Mouse (Mus musculus) thymus, postnatal 0 days (tissue): ENCODE results near the gene Plet1. TPM values are rescaled to one million over a fixed set of nuclear protein-coding genes. Genes with fewer than 3 reads are reported as not detected.
A peak's percentile ranks its signal among the peaks of the same experiment; 100 is the strongest.

Experiments
- DNase-seq: peaks from one replicate; pipeline ENCODE4 v3.0.0-alpha.2; 2015; ENCODE audit warnings: low spot score
- polyA plus RNA-seq: library from polyadenylated mRNA; unstranded; fragments of >200 nt; fragmentation: Nextera tagmentation; extraction: Ambion mirVana; gene quantifications from 2 replicates; pipeline ENCODE4 v1.2.1, GENCODE M21; 2015

The Plet1 gene
- polyA plus RNA-seq, 1 experiment from 2014 or later, result 5.3 TPM

DNA sequence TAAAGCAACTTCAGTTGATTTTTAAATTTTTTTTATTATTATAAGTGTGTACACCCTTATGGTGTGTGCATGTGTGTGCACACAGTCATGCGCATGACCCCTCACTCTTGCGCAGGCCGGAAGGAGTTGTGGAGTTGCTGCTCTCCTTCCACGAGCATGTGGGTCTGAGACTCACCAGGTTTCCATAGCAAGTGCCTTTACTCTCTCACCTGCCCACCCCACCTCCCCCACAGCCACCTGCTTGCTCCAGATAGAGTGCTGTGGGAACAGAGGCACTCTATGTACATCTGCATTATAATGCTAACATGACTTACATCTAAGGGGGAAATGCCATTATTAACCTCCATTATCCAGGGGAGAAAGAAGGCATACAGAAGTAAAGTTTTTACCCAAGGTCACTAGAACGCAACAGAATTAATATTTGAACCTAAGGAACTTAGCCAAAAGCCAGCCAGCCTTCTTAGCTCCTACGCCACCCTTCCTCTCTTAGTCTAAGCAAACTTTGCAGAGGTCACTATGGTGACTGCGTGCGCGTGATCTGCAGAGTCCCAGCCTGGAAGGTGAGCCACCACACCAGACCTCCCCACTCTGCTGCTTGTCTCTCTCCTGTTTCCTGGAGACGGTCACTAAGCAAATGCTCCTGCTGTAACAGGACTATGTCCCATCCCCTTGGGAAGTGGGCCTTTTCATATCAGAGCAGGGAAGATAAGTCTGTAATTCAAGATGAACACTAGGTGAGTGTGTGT lies 1.3 kb downstream of the Plet1 start:
- DNase-seq, result no peak

DNA sequence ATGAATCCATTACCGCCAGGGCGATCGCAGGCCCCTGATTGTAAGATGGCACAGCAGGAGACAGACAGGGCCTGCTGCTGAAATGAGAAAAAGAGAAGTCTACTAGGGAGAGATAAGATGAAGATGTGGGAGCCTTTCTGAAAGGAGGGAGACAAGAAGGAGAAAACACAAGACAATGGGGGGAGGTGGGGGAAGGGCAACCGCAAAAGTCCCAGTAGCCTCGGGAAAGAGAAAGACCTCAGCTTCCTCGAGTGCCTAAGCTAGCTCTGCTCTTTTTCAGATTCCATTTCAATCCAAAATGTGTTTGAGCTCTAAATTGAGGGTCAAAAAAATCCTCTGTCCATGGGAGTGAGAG lies 1.8 kb downstream of the Plet1 start:
- peak; percentile 40 for DNase-seq

DNA sequence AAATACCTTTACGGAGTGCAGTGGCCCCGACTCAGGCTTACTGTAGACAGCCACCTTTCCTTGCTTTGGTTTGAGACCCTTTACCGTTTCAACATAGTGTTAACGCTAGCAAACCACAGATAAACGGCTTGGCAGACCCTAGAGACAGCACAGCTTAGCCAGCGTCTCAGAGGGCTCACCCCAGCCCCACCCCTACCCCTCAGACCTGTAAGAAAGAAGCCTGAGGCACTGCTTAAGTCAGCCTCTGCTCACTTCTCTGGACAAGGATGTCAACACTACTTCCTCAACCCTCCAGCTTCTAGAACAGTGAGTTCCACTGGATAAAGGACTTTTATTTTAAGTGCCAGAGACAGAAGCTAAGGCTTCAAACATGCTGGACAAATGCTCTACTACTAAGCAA lies 2.2 kb downstream of the Plet1 start:
- no peak for DNase-seq

DNA sequence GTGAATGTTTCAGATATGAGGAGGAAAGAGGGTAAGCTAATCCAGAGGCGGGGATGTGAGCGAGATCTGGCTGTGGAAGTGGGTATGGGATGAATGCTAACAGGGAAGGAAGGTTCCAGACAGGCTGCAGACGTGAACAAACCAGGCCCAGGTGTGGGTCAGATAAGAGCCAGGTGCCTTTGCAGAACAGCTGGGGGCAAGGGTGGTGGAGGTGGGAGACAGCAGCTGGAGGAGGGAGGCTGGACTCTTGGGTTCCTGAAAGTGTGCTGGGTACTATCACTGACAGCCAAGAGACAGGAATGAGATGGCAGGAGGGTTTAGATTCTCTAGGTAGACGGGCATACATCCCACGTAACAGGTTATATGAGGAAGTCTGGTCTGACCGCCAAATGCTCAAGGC lies 2.8 kb downstream of the Plet1 start:
- no peak for DNase-seq

DNA sequence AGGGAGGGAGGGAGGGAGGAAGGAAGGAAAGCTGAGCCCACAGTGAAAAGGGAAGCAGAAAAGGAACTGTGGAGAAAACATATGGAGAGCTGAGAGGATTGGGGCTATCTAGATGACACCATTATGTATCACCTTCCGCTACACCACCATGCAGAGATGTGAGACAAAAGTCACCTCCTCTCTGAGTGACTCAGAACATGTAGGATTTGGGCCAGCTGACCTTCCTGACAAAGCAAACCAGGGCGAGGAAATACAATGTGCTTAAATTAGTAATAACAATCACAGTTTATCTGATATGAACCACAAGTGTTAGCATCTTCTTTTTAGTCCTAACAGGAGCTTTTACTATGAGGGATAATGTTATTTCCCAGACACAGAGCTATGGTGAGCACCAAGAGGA lies 3.2 kb downstream of the Plet1 start:
- no peak for DNase-seq

DNA sequence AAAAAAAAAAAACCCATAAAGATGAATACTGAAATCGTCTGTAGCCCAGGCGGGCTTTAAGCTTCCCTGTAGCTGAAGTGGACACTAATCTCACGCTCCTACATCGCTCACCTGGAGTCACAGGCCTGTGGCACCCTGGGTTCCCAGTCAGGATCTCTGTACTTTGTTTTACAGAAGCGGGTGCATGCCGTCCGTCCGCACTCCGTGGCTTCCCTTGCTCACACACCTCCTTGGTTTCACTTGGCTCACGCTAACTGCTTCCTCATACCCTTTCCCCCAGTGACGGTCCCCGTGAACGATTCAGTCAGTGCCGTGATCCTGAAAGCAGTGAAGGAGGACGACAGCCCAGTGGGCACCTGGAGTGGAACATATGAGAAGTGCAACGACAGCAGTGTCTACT lies 4.5 kb downstream of the Plet1 start:
- no peak for DNase-seq

DNA sequence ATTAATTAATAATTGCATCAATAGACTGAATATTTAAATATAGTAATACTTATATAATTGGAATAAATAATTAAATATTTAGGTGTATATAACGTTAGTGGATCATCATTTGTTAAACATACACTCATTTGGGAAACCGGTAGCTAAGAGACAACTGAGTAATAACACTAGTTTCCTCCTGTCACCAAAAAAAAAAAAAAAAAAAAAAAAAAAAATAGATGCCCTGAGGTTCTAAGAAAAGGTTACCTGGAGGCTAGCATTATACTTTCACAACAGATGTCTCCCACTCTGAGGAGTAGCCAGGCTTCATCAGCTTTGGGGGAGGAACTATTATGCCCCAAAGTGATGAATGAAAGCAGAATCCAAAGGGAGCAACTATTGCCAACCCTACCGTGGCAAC lies 5.5 kb downstream of the Plet1 start:
- no peak for DNase-seq

DNA sequence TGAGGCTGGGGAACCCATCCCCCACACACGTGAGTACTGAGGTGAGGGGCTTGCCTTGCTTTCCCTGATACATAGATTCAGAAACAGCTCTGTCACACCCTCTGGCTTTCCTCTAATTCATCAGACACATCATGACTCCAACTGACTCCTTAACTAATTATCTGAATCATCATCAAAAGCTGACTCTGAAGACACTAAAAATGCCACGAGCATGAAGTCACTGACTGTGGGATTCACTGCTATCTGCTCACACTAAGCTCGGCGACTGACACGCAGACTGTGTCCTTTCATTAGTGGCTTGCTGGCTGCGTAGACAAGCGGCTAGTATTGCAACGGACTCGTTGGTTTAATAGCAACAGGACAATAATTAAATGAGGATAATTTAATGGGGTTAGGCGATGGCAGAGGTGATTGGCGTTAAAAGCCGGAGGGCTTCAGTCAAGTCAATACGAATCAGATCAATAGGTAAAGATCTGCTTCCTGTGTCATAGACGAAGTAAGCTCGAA lies 6.2 kb downstream of the Plet1 start:
- no peak for DNase-seq

DNA sequence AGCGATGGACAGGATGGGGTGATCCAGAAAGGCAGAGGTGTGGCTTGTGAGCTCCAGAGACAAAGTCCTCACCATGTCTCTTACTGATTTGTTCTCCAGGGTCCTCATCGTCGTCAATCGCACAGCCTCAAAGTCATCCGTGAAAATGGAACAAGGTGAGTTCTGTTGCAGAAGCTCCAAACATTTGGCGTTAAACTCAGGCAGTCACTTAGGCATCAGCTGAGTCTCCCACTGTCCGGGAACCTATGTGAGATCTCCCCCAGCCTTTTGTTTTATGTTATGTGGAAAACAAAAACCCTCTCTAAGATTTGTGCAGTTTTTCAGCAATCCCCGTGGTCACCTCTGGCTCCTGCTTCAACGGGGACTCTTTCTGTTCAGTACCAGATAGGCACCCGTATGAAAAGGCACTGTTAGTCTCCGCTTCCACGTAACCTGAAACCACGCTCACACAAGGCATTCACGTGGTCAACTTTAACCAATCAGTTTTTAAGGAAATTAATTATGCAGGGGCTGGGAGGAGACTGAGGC lies 6.7 kb downstream of the Plet1 start:
- peak; percentile 26 for DNase-seq

DNA sequence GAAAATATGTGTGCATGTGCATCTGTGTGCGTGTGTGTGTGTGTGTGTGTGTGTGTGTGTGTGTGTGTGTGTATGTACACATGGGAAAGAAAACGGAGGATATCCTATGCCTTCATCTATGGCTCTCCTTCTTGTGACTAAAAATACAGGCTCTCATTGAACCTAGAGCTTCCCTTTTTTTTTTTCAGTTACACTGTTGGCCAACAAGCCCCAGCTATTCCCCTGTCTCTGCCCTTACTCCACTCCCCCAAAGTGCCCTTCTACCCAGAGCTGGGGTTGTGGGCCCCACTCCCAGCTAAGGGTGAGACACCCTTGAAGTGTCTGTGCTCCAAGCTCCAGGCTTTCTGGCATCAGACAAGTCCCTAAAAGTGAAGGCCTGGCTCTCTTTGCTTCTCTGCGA lies 8.6 kb downstream of the Plet1 start:
- no peak for DNase-seq

DNA sequence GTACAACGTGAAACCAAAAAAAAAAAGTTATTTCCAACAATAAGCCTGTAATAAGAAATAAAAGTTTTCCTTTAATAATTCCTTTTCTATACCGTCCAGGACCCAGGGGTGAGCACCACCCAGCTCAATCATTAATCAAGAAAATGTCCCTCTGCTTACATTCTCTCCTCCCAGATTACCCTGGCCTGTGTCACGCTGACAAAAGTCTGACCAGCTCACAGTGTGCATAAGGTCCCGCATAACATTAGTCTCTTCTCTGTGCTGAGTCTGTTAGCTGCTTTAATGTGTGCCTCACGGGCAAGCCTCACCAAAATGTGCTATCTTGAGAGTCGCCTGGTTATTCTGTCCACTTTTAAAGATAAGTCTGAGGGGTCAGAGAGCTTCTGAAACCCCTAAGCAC lies 11.1 kb downstream of the Plet1 start:
- no peak for DNase-seq

DNA sequence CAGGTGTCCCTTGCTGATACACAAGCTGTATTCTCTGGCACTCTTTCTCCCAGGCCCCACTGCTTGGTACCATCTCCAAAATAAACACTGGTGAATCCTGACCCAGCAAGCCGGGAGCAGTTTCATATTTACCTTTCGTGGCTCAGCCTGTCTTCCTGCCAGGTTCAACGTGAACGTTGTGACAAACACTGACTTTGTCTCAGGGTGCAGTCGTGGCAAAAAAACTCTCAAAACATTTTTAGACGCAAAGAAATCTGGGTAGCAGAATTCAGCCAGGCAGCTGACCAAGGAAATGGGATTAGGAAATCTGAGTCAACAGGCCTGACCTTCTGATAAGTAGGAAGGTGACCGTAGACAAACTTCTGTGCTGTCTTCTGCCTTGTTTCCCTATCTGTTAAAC lies 13.2 kb downstream of the Plet1 start:
- no peak for DNase-seq

DNA sequence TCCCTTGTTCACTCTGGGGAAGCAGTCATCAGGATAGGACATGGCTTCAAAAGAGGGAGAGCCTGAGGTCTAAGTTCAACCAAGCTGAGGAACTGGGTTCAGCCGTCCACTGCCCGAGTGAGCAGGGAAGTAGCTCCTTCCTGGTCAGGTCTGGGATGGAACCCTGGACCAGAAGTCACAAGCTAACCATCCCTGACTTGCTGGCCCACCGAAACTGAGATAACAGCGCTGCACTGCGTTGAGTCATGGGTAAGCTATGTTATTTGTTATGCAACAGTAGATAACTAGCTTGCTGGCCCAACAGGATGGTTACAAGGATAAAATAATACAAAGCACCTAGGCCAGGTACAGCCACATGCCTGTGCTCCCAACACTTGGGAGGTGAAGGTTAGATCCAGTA lies 21.1 kb downstream of the Plet1 start:
- no peak for DNase-seq

DNA sequence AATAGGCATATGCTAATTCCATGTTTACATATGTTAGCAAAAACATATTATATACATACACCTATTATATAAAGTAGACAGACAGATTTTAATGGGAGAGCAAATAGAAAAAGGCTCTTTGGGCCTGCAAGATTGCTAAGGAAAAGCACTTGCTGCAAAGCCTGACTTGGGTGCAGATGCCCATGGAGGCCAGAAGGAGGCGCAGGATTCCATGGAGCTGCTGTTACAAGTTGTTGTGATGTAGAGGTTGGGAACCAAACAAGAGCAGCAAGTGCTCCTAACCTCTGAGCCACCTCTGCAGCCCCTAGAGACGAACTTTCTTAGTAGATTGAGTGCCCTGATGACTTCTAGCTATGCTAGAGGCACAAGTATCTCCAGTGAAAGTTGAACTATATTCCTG lies 24.5 kb downstream of the Plet1 start:
- peak; percentile 56 for DNase-seq

DNA sequence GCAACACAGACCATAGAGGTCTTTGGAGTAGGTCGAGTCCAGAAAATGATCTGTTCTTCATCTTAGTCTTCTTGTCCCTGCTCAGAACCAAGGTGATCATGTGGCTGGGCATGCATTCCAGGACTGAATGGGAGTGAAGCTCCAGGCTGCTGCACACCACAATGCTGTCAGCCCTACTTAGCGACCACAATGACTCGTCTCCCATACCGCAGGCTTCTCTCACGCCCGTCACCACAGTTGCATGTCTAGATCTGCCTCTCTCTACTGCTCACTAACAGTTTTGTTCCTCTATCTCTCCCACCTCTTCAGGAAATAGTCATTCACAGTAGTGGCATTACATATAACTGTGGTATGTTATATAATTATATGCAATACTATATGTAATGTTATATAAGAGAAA lies 26.4 kb downstream of the Plet1 start:
- DNase-seq, result no peak

DNA sequence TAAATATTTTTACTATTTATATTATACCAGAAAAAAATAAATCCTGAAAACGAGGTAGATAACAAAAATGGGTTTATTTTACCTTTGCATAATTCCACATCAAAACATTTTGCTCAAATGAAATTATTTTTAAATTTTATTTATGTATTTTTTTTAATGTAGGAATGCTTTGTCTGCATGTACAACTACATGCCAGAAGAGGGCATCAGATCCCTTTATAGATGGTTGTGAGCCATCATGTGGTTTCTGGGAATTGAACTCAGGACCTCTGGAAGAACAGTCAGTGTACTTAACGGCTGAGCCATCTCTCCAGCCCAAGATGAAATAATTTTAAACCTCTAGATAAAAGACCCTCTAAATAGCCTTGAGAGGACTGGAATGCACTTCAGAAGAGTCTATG lies 27.2 kb downstream of the Plet1 start:
- DNase-seq, result no peak

DNA sequence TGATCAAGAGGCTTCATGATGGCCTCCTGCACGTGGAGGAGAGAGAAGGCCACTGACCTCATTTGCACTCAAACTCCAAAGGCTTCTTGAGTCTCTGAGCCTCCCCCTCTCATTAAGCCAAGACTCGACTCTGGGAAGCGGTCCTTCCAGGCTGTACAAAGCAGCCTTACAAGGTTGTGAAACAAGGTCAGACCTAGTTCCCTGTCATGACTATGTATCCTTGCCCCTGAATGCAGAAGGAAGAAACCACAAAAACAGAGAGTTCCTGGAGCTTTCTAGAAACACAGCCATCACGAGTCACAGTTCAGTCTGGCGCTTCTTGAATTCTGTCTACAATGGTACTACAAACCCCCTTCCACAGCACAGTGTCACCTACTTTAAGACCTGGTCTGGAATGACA lies 28.2 kb downstream of the Plet1 start:
- no peak for DNase-seq

DNA sequence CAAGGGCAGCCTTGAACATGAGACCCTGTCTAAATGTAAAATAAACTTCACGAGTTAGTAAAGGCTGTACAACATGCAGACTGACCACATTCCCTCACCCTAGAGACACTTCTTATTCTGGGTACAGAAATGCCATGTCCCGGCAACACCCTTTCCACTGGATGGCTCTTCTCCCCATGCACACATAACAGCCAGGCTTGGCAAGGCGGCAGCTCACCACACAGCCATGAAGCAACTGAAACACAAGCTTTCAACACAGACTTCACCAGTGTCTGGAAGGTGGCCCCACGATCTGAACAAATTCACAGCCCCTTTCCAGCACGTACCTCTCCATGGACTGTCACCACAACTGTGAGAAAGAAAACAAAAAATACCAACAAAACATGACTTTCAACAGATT lies 30.6 kb downstream of the Plet1 start:
- no peak for DNase-seq

DNA sequence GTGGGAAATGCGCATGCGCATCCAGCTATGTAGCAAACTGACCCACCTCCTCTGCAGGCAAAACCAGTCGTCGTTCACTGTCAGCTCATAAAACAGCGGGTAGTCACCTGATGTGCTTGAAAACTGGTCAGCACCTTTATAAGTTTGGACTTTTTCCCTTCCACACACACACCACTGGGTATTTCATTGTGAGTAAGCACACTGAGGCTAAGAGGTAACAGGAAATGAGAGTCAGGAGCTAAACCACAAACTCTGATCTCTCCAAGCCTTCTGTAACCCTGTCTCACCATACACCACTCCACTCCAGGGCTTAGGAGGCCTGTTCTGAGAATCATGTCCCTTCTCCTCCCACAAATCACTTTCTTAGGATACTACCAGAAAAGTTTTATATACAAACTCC lies 31.3 kb downstream of the Plet1 start:
- DNase-seq, result no peak

DNA sequence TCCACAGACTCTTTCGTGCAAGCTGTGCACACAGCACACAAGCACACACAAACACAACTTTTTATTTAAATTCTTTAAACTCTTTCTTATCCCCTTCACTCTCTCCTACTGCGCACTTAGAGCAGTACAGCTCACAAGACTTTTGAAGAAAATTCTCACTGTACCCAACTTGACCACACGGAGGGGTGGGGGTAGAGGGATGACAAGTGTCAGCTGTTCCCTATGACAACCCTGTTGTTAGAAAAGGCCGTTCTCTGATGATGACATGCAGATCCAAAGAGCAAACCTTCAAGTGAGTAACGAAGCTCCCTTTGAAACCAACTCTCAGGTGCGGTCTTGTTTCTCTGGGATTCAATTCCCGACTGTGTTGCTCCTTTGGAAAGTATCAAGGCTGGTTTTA lies 33.5 kb downstream of the Plet1 start:
- DNase-seq, result peak; percentile 41

DNA sequence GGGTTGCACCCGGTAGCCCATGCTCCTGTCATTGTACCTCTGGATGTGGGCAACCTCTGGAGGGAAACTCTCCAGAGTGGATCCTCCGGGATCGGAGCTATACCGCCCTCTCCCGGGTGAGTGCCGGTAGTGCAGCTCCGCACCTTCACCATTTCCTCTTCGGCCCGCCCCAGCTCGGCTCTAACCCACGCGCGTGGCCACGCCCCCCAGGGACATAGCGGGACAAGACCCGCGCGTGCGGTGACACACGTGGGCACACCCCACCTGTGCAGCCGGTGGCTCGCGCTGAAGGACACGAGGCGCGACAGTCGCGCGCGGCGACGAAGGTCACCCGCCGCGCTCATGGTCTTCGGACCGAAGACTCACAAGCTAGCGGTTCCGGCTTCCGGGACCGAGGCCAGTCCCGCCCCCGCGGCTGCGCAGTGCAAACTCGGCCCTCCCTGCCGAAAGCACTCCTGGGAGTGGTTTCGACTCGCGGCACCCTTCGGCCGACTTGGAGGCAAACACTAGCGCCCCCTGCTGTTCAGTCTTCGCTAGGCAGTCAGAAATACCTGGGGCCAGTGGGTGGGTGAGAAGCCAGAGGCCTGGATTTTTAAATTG lies 34.1 kb downstream of the Plet1 start, which contains the start of gene Pts:
Gene Pts (minus strand): TSS at position 432 of the 600 bp plus-strand sequence.
- DNase-seq, result peak; percentile 99

DNA sequence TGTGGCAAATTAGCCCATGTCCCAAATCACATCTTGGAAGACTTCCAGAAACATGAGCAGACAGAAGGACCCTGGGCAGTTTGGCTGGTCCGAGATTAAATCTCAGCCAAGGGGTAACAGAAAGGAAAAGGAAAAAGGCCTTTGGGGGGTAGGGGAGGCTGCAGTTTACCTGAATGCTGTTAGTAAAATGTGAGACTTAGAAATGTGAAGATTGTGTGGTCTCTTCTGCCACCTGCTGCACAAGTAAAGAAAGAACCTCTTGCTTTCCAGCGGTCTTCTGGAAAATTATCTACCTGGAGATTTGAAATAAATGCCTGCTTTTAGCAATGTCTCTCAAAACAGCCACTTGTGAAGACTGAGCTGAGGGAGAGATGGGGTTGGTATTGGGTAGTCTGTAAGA lies 36.6 kb downstream of the Plet1 start:
- DNase-seq, result peak; percentile 67

DNA sequence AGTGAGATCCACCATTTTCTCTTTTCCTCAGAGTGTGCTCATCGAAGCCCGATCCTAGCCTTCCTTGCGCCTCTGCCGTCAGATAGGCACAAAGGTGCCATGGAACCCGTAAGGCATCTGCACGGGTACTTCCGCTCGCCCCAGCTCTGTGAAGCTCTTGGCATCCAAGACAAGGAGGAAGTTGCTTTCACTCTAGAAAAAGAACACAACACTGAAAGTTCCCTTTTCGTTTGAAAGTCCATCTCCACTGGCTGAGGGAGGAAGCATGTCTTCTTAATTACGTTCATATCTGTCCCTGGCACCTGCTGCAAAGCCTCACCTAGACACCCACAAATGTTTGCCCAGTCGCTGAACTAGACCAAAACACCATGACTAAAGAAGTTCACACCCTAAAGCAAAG lies 39.0 kb downstream of the Plet1 start:
- peak; percentile 79 for DNase-seq
